Mouse (Mus musculus) erythroblast, embryonic 14.5 days (primary cell): ENCODE data around the gene Znfx1.

Experiments used
- GATA1 ChIP-seq: IDR thresholded peaks from 2 replicates; pipeline ENCODE4 v1.6.1; 2012; ENCODE audit warnings: low read length, inconsistent platforms, mixed read lengths
- TAL1 ChIP-seq: IDR thresholded peaks from 3 replicates; pipeline ENCODE4 v1.6.1; 2012; ENCODE audit warnings: low read length, inconsistent platforms, mixed read lengths

DNA sequence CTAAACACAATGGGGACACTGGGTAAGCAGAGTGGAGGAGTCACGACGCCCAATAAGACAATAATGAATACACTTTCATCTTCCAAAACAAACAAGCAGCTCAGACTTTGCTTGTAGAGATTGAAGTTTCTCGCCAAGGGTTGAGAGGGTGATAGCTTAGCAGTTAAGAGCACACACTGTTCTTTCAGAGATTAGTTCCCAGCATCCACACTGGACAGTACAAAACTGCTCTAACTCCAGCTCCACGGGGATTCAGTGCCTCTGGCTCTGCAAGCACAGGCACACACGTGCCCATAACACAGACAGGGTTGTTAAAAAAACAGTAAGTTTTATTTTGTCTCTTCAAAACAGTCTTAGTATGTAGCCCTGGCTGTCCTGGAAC is 5.9 kb downstream of the Znfx1 start:
- TF ChIP-seq TAL1 (no peak), GATA1 (no peak)
